Mouse (Mus musculus): ENCODE data around the gene Orm2.

The Orm2 gene

GRCm38 (mm10) chr4:63362150-63362549, at the start of gene Orm2:
TSS of gene Orm2 (plus strand) at chr4:63362449.
- DNase-seq, result no peak

- DNase-seq, result no peak
Measured at GRCm38 (mm10) chr4:63314063-63314462, 48.2 kb upstream of the Orm2 start.

- peak; percentile 58 for DNase-seq
Measured at GRCm38 (mm10) chr4:63316076-63316746, 46.0 kb upstream of the Orm2 start.

- DNase-seq, result peak; percentile 88
Measured at GRCm38 (mm10) chr4:63319566-63319965, 42.7 kb upstream of the Orm2 start.

- DNase-seq, result no peak
Measured at GRCm38 (mm10) chr4:63323275-63323815, 38.9 kb upstream of the Orm2 start.

GRCm38 (mm10) chr4:63333403-63333802, 28.8 kb upstream of the Orm2 start:
- DNase-seq, result no peak

- no peak for DNase-seq
Measured at GRCm38 (mm10) chr4:63338414-63339076, 23.7 kb upstream of the Orm2 start.

- DNase-seq, result no peak
Measured at GRCm38 (mm10) chr4:63342491-63342890, 19.8 kb upstream of the Orm2 start.

GRCm38 (mm10) chr4:63343608-63344007, 18.6 kb upstream of the Orm2 start:
- no peak for DNase-seq

- no peak for DNase-seq
Measured at GRCm38 (mm10) chr4:63344295-63344694, 18.0 kb upstream of the Orm2 start, which contains the start of gene Orm1. TSS of gene Orm1 (plus strand) at chr4:63344560.

- DNase-seq, result no peak
Measured at GRCm38 (mm10) chr4:63345261-63345660, 17.0 kb upstream of the Orm2 start.

GRCm38 (mm10) chr4:63346659-63347058, 15.6 kb upstream of the Orm2 start:
- DNase-seq, result no peak

GRCm38 (mm10) chr4:63348524-63348923, 13.7 kb upstream of the Orm2 start:
- DNase-seq, result no peak

GRCm38 (mm10) chr4:63355877-63356665, 6.2 kb upstream of the Orm2 start, which contains the start of gene Orm3:
TSS of gene Orm3 (plus strand) at chr4:63356162.
- no peak for DNase-seq

GRCm38 (mm10) chr4:63356981-63357570, 5.2 kb upstream of the Orm2 start:
- DNase-seq, result no peak

- no peak for DNase-seq
Measured at GRCm38 (mm10) chr4:63359861-63360260, 2.4 kb upstream of the Orm2 start.

- peak; percentile 94 for DNase-seq
Measured at GRCm38 (mm10) chr4:63368577-63368976, 6.3 kb downstream of the Orm2 start.

- no peak for DNase-seq
Measured at GRCm38 (mm10) chr4:63370897-63371296, 8.6 kb downstream of the Orm2 start.

- peak; percentile 48 for DNase-seq
Measured at GRCm38 (mm10) chr4:63371890-63372289, 9.6 kb downstream of the Orm2 start.

GRCm38 (mm10) chr4:63373404-63373803, 11.2 kb downstream of the Orm2 start:
- DNase-seq, result no peak

GRCm38 (mm10) chr4:63374331-63374730, 12.1 kb downstream of the Orm2 start:
- no peak for DNase-seq

GRCm38 (mm10) chr4:63375367-63375766, 13.1 kb downstream of the Orm2 start:
- peak; percentile 66 for DNase-seq

- DNase-seq, result no peak
Measured at GRCm38 (mm10) chr4:63377483-63377882, 15.2 kb downstream of the Orm2 start.

All from kidney, postnatal 10 days (tissue).